Mouse (Mus musculus): ENCODE results near the gene Tmod4. TPM values are rescaled to one million over a fixed set of nuclear protein-coding genes. Genes with fewer than 3 reads are reported as not detected.

Gene Tmod4
- not detected for polyA plus RNA-seq (2014; fragmentation: Illumina TruSeq; extraction: RNeasy Lipid Tissue Mini Kit (QIAGEN cat#74804))

DNA sequence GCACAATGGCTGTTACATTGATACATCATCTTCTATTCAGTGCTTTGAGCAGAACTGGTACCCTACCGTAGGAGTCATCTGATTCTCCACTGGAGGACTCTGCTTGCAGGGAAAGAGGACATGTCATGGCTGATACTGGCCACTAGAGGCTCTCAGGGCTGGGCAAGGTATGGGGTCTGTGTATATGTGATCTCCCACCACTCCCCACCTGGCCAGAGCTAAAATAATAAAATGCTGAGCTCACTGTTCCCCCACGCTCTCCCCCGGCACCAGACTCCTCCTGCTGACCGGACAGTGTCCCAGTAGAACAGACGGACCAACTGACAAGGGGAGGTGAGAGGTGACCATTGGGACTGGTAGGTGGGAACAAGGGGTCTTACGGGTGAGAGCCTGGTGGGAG lies at the start of gene Tmod4:
Gene Tmod4, plus strand, starts transcription at position 231 of the 400 bp plus-strand sequence.

DNA sequence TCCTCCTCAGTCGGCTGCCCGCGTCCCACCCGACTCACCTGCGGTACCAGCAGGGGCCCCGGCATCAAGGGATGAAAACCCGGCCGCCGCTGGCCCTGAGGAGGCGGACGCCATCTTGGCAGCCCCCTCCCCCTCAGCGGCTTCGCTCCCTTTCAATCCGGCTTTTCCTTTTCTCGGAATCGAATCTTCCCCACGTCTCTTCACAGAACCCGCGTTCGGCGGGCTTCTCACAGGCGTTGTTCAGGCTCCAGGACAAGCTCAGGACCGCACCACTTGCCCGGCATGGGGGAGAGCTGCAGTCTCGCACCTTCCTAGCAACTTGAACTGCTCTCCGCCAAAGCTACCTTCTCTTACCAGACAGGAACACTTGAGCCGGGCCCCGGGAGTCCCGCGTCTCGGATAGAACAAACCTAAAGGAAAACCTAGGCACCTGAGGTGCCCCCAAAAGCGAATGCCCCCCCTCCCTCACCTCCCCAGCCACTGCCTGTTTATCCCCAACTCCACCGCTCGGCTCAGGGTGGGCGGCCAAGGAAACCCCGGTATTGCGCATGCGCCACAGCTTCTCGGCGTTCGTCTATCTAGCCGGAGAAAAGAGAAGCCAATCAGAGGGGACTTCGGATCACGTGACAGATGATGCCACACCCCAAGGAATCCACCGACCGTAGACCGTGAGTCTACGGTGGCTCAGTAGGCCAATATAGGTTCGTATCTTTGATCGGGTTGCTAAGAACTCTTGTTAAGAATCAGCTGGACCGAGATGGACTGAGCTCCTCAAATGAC lies 17.7 kb upstream of the Tmod4 start, which contains the start of gene Pip5k1a:
Gene Pip5k1a, minus strand, starts transcription at position 593 of the 780 bp plus-strand sequence.

DNA sequence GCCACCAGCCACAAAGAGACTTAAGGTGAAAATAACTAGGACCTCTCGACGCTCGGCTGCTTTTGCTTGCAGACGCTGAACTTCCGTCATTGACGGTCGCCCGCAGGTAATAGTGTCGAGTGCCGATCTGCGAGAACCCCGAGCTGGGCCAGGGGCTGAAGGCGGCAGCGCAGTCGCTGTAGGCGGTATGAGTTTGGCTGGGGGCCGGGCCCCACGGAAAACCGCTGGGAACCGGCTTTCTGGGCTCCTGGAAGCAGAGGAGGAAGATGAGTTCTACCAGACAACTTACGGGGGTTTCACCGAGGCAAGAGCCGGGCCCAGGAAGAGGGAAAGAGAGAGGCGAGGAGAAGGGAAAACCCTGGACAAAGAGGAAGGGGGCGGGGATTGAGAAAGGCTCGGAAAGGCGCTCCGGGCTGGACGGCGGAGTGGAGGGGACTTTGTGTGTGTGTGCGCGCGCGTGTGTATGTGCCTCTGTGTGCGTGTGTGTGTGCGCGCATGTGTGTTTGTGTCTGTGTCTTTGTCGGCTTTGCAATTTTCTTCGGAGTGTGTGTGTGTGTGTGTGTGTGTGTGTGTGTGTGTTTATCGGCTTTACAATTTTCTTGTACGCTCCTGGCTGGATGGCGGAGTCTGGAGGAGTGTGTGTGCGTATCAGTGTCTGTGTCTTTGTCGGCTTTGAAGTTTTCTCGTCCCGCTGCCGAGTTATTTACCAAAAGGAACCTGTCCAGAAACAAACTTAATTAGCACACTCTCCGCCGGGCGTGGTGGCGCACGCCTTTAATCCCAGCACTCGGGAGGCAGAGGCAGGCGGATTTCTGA lies 13.2 kb upstream of the Tmod4 start, which contains the start of gene Vps72:
Gene Vps72, plus strand, starts transcription at position 112 of the 816 bp plus-strand sequence.

DNA sequence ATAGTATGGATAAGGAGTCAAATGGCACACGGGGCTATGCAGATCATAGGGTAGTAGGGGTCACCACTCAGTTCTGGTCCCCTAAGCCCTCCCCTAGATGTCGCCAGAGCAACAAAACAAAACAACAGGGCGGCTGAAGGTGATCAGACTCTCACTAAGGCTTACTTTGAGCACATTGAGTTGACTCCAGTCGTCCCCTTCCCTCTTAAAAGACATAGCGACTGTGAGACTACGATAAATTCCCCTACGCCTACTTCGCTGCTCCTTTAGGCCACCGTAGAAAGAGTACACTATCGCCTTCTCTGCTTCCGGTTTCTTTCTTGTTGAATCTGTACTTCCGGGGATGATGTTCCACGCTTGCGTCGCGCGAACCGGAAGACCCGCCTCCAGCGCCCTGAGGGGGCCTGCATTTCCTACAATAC lies 9.4 kb downstream of the Tmod4 start, which contains the start of the genes Scnm1 and Lysmd1:
Gene Scnm1, minus strand, starts transcription at position 332 of the 422 bp plus-strand sequence.
Gene Lysmd1, plus strand, starts transcription at position 409 of the 422 bp plus-strand sequence.

DNA sequence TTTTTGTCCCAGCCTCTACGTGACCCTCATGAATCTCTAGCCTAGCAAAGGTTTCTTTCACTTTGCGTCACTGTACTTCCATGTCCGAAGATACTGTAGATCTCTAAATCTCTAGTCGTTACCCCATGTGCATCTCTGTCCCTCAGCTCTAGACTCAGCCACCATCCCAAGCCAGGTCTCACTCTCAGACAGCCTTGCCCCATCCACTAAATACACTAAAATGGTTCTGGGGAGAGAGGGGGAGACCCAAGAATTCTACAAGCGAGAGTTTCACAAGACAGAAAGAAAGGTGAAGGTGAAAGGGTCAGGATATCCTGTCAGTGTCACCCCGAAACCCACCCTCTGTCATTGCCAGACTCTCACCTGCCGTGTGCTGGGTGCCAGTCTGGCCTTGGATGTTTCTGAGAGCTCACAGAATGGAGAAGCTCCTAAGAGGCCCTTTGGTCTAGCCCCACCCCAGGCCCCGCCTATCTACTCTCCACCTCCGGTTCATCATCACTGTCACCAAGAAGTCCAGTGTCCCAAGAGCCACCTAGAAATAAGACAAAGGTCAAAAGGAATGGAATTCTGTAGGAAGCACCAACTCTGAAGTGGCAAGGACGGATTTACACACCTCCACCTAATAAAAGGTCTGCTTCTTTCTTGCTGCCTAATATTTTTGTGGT lies 17.8 kb downstream of the Tmod4 start, which contains the start of gene Tnfaip8l2:
Gene Tnfaip8l2, minus strand, starts transcription at position 409 of the 665 bp plus-strand sequence.

DNA sequence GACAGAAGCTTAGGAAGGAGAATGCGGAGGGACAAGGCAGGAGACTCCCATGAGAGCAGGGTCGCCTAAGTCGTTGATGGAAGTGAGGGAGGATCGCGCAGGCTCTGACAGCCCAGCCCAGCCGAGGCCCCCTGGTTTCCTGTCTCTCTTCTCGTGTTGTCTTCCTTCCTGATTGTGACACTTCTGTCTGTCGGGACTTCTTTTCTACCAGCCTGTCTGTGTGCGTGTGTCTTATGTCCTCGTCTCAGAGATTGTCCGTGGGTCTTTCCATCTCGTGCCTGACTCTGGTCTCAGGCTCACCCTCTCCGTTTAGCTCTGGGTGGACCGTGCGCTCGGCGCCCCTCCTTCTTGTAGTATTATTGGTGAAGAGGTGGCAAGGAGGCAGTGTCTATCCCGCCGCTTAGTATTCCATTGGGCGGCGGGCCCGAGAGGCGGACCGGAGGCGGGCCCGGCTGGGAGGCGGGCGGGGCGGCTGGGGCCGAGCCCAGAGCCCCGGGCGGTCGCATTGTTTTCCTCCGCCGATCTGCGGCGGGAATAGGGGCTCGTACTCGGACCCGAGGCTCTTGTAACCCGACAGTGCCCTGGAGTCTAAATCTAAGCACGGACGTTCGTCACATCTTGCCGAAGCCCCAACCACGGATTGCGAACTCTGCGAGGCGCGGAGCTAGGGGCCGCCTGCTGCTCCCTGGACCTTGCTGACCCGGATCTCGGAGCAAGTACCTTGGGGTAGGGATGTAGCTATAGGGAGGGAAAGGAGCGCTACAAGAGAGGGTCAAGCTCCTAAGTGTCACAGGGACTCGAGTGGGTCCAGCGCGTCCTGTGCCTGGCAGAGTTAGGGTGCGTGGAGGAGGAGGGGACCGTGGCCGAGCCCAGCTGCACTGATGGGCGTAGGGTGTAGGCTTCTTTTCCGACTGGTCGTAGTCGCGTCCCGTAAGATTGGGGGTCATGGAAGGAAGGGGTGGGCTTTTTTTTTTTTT lies 36.0 kb downstream of the Tmod4 start, which contains the start of gene Sema6c:
Gene Sema6c, plus strand, starts transcription at position 471 of the 977 bp plus-strand sequence.

Other genes with a start within 250 kb of the Tmod4 start
- gene Psmb4, start 237.5 kb upstream of the Tmod4 start, polyA plus RNA-seq (2014; fragmentation: Illumina TruSeq; extraction: RNeasy Lipid Tissue Mini Kit (QIAGEN cat#74804)) = 49.3 TPM
- 3.3 TPM for gene Selenbp1, start 191.4 kb upstream of the Tmod4 start, polyA plus RNA-seq (2014; fragmentation: Illumina TruSeq; extraction: RNeasy Lipid Tissue Mini Kit (QIAGEN cat#74804))
- 23.9 TPM for gene Rfx5, start 170.4 kb upstream of the Tmod4 start, polyA plus RNA-seq (2014; fragmentation: Illumina TruSeq; extraction: RNeasy Lipid Tissue Mini Kit (QIAGEN cat#74804))
- gene Pi4kb, start 149.7 kb upstream of the Tmod4 start, polyA plus RNA-seq (2014; fragmentation: Illumina TruSeq; extraction: RNeasy Lipid Tissue Mini Kit (QIAGEN cat#74804)) = 6.7 TPM
- gene Zfp687, start 109.0 kb upstream of the Tmod4 start, polyA plus RNA-seq (2014; fragmentation: Illumina TruSeq; extraction: RNeasy Lipid Tissue Mini Kit (QIAGEN cat#74804)) = 8.8 TPM
- gene Psmd4, start 81.9 kb upstream of the Tmod4 start, polyA plus RNA-seq (2014; fragmentation: Illumina TruSeq; extraction: RNeasy Lipid Tissue Mini Kit (QIAGEN cat#74804)) = 9.3 TPM
- gene Pip5k1a, start 17.5 kb upstream of the Tmod4 start, polyA plus RNA-seq (2014; fragmentation: Illumina TruSeq; extraction: RNeasy Lipid Tissue Mini Kit (QIAGEN cat#74804)) = 25.1 TPM
- 16.5 TPM for gene Vps72, start 13.5 kb upstream of the Tmod4 start, polyA plus RNA-seq (2014; fragmentation: Illumina TruSeq; extraction: RNeasy Lipid Tissue Mini Kit (QIAGEN cat#74804))
- gene Scnm1, start 9.5 kb downstream of the Tmod4 start, polyA plus RNA-seq (2014; fragmentation: Illumina TruSeq; extraction: RNeasy Lipid Tissue Mini Kit (QIAGEN cat#74804)) = 21.2 TPM
- 1.9 TPM for gene Lysmd1, start 9.6 kb downstream of the Tmod4 start, polyA plus RNA-seq (2014; fragmentation: Illumina TruSeq; extraction: RNeasy Lipid Tissue Mini Kit (QIAGEN cat#74804))
- not detected for gene Tnfaip8l2, start 17.9 kb downstream of the Tmod4 start, polyA plus RNA-seq (2014; fragmentation: Illumina TruSeq; extraction: RNeasy Lipid Tissue Mini Kit (QIAGEN cat#74804))
- gene Sema6c, start 36.0 kb downstream of the Tmod4 start, polyA plus RNA-seq (2014; fragmentation: Illumina TruSeq; extraction: RNeasy Lipid Tissue Mini Kit (QIAGEN cat#74804)) = 0.34 TPM
- 35.3 TPM for gene Gabpb2, start 93.4 kb downstream of the Tmod4 start, polyA plus RNA-seq (2014; fragmentation: Illumina TruSeq; extraction: RNeasy Lipid Tissue Mini Kit (QIAGEN cat#74804))
- gene Cdc42se1, start 104.3 kb downstream of the Tmod4 start, polyA plus RNA-seq (2014; fragmentation: Illumina TruSeq; extraction: RNeasy Lipid Tissue Mini Kit (QIAGEN cat#74804)) = 17.5 TPM
- 19.0 TPM for gene Mllt11, start 107.7 kb downstream of the Tmod4 start, polyA plus RNA-seq (2014; fragmentation: Illumina TruSeq; extraction: RNeasy Lipid Tissue Mini Kit (QIAGEN cat#74804))
- gene Gm128, start 117.1 kb downstream of the Tmod4 start, polyA plus RNA-seq (2014; fragmentation: Illumina TruSeq; extraction: RNeasy Lipid Tissue Mini Kit (QIAGEN cat#74804)) = 0.26 TPM
- 0.83 TPM for gene Bnipl, start 126.7 kb downstream of the Tmod4 start, polyA plus RNA-seq (2014; fragmentation: Illumina TruSeq; extraction: RNeasy Lipid Tissue Mini Kit (QIAGEN cat#74804))
- 125 TPM for gene Mindy1, start 156.9 kb downstream of the Tmod4 start, polyA plus RNA-seq (2014; fragmentation: Illumina TruSeq; extraction: RNeasy Lipid Tissue Mini Kit (QIAGEN cat#74804))
- 13.7 TPM for gene Prune1, start 157.6 kb downstream of the Tmod4 start, polyA plus RNA-seq (2014; fragmentation: Illumina TruSeq; extraction: RNeasy Lipid Tissue Mini Kit (QIAGEN cat#74804))
- 0.66 TPM for gene Anxa9, start 182.7 kb downstream of the Tmod4 start, polyA plus RNA-seq (2014; fragmentation: Illumina TruSeq; extraction: RNeasy Lipid Tissue Mini Kit (QIAGEN cat#74804))
- gene Cers2, start 190.3 kb downstream of the Tmod4 start, polyA plus RNA-seq (2014; fragmentation: Illumina TruSeq; extraction: RNeasy Lipid Tissue Mini Kit (QIAGEN cat#74804)) = 104 TPM
- gene Setdb1, start 232.7 kb downstream of the Tmod4 start, polyA plus RNA-seq (2014; fragmentation: Illumina TruSeq; extraction: RNeasy Lipid Tissue Mini Kit (QIAGEN cat#74804)) = 28.5 TPM